Mouse (Mus musculus): ENCODE measurements at regions not wholly inside any gene's neighbourhood (a gene's known extent, or its start where the extent isn't known, plus 50 kb on each side); places are given as distances from the start of the nearest gene placed in this dataset.

GRCm38 (mm10) chr3:80099625-80100024 lies 215.3 kb downstream of the Fam198b start:
- Histone ChIP-seq H3K4me1 (ENCODE audit: control insufficient read depth in 2 of 2, insufficient read depth in 2 of 2, low read length in 2 of 2, poor library complexity in 1 of 2) (no peaks in the 10 kb centered on the region), H3K9me3 (ENCODE audit: control insufficient read depth, insufficient read depth, low read depth, low read length) (no peaks in the 10 kb centered on the region), H3K36me3 (ENCODE audit: control insufficient read depth, insufficient read depth, low read length, poor library complexity, severe bottlenecking) (no peaks in the 10 kb centered on the region), H3K4me3 (ENCODE audit: insufficient read depth in 1 of 2, low read depth in 1 of 2, low read length in 2 of 2, poor library complexity in 1 of 2, severe bottlenecking in 1 of 2) (no peak overlapping the region), H3K27ac (ENCODE audit: insufficient read depth, low read depth, low read length, poor library complexity, severe bottlenecking) (no peak overlapping the region), H3K9ac (ENCODE audit: insufficient read depth, low read depth, low read length, poor library complexity, severe bottlenecking) (no peak overlapping the region)
- in situ Hi-C loops (cut with MboI; ENCODE audit: low sequenced_read_pairs in 2 of 2, unreplicated experiment in 2 of 2) = no loop called here
- DNase-seq (ENCODE audit: low read depth, low spot score) = no peak
- TF ChIP-seq CHD2 (IDR thresholded peaks at IDR 0.05; ENCODE audit: low read depth, low read length) (no peak), ZC3H11A (IDR thresholded peaks at IDR 0.05; ENCODE audit: borderline replicate concordance, low read depth, low read length) (no peak), MAFK (IDR thresholded peaks at IDR 0.05; ENCODE audit: insufficient read depth, low read depth, low read length) (no peak), HCFC1 (IDR thresholded peaks at IDR 0.05; ENCODE audit: borderline replicate concordance, insufficient read depth, low read length) (no peak), ZNF384 (IDR thresholded peaks at IDR 0.05; ENCODE audit: low read depth, low read length) (no peak)

GRCm38 (mm10) chr3:80120177-80120736 lies 235.9 kb downstream of the Fam198b start:
- no peaks in the 10 kb centered on the region for H3K4me1 ChIP-seq (ENCODE audit: control insufficient read depth in 2 of 2, insufficient read depth in 2 of 2, low read length in 2 of 2, poor library complexity in 1 of 2)
- no peak overlapping the region for H3K4me3 ChIP-seq (ENCODE audit: insufficient read depth in 1 of 2, low read depth in 1 of 2, low read length in 2 of 2, poor library complexity in 1 of 2, severe bottlenecking in 1 of 2)
- no peak for DNase-seq (ENCODE audit: low read depth, low spot score)
- in situ Hi-C loops (cut with MboI; ENCODE audit: low sequenced_read_pairs in 2 of 2, unreplicated experiment in 2 of 2) = no loop called here
- H3K36me3 ChIP-seq (ENCODE audit: control insufficient read depth, insufficient read depth, low read length, poor library complexity, severe bottlenecking) = no peaks in the 10 kb centered on the region
- no peaks in the 10 kb centered on the region for H3K9me3 ChIP-seq (ENCODE audit: control insufficient read depth, insufficient read depth, low read depth, low read length)
- no peak for TF ChIP-seq CHD2 (IDR thresholded peaks at IDR 0.05; ENCODE audit: low read depth, low read length)
- TF ChIP-seq MAFK (IDR thresholded peaks at IDR 0.05; ENCODE audit: insufficient read depth, low read depth, low read length) = no peak
- TF ChIP-seq ZNF384 (IDR thresholded peaks at IDR 0.05; ENCODE audit: low read depth, low read length) = no peak
- TF ChIP-seq ZC3H11A (IDR thresholded peaks at IDR 0.05; ENCODE audit: borderline replicate concordance, low read depth, low read length) = no peak
- TF ChIP-seq HCFC1 (IDR thresholded peaks at IDR 0.05; ENCODE audit: borderline replicate concordance, insufficient read depth, low read length) = no peak
- no peak overlapping the region for H3K27ac ChIP-seq (ENCODE audit: insufficient read depth, low read depth, low read length, poor library complexity, severe bottlenecking)
- no peak overlapping the region for H3K9ac ChIP-seq (ENCODE audit: insufficient read depth, low read depth, low read length, poor library complexity, severe bottlenecking)

- Histone ChIP-seq H3K27ac (ENCODE audit: insufficient read depth, low read depth, low read length, poor library complexity, severe bottlenecking) (no peak overlapping the region), H3K9ac (ENCODE audit: insufficient read depth, low read depth, low read length, poor library complexity, severe bottlenecking) (no peak overlapping the region), H3K9me3 (ENCODE audit: control insufficient read depth, insufficient read depth, low read depth, low read length) (no peaks in the 10 kb centered on the region), H3K4me1 (ENCODE audit: control insufficient read depth in 2 of 2, insufficient read depth in 2 of 2, low read length in 2 of 2, poor library complexity in 1 of 2) (no peaks in the 10 kb centered on the region), H3K36me3 (ENCODE audit: control insufficient read depth, insufficient read depth, low read length, poor library complexity, severe bottlenecking) (no peaks in the 10 kb centered on the region), H3K4me3 (ENCODE audit: insufficient read depth in 1 of 2, low read depth in 1 of 2, low read length in 2 of 2, poor library complexity in 1 of 2, severe bottlenecking in 1 of 2) (no peak overlapping the region)
- no peak for DNase-seq (ENCODE audit: low read depth, low spot score)
- TF ChIP-seq CHD2 (IDR thresholded peaks at IDR 0.05; ENCODE audit: low read depth, low read length) (no peak), MAFK (IDR thresholded peaks at IDR 0.05; ENCODE audit: insufficient read depth, low read depth, low read length) (no peak), ZC3H11A (IDR thresholded peaks at IDR 0.05; ENCODE audit: borderline replicate concordance, low read depth, low read length) (no peak), ZNF384 (IDR thresholded peaks at IDR 0.05; ENCODE audit: low read depth, low read length) (no peak), HCFC1 (IDR thresholded peaks at IDR 0.05; ENCODE audit: borderline replicate concordance, insufficient read depth, low read length) (no peak)
- in situ Hi-C loops (cut with MboI; ENCODE audit: low sequenced_read_pairs in 2 of 2, unreplicated experiment in 2 of 2) = no loop called here
Observed at GRCm38 (mm10) chr3:80123666-80124065, 239.3 kb downstream of the Fam198b start.

GRCm38 (mm10) chr3:80124621-80125020 lies 240.3 kb downstream of the Fam198b start:
- Histone ChIP-seq H3K4me1 (ENCODE audit: control insufficient read depth in 2 of 2, insufficient read depth in 2 of 2, low read length in 2 of 2, poor library complexity in 1 of 2) (no peaks in the 10 kb centered on the region), H3K27ac (ENCODE audit: insufficient read depth, low read depth, low read length, poor library complexity, severe bottlenecking) (no peak overlapping the region), H3K4me3 (ENCODE audit: insufficient read depth in 1 of 2, low read depth in 1 of 2, low read length in 2 of 2, poor library complexity in 1 of 2, severe bottlenecking in 1 of 2) (no peak overlapping the region), H3K9me3 (ENCODE audit: control insufficient read depth, insufficient read depth, low read depth, low read length) (no peaks in the 10 kb centered on the region), H3K36me3 (ENCODE audit: control insufficient read depth, insufficient read depth, low read length, poor library complexity, severe bottlenecking) (no peaks in the 10 kb centered on the region), H3K9ac (ENCODE audit: insufficient read depth, low read depth, low read length, poor library complexity, severe bottlenecking) (no peak overlapping the region)
- TF ChIP-seq CHD2 (IDR thresholded peaks at IDR 0.05; ENCODE audit: low read depth, low read length) = no peak
- TF ChIP-seq ZC3H11A (IDR thresholded peaks at IDR 0.05; ENCODE audit: borderline replicate concordance, low read depth, low read length) = no peak
- TF ChIP-seq MAFK (IDR thresholded peaks at IDR 0.05; ENCODE audit: insufficient read depth, low read depth, low read length) = no peak
- no peak for TF ChIP-seq ZNF384 (IDR thresholded peaks at IDR 0.05; ENCODE audit: low read depth, low read length)
- TF ChIP-seq HCFC1 (IDR thresholded peaks at IDR 0.05; ENCODE audit: borderline replicate concordance, insufficient read depth, low read length) = no peak
- in situ Hi-C loops (cut with MboI; ENCODE audit: low sequenced_read_pairs in 2 of 2, unreplicated experiment in 2 of 2) = no loop called here
- DNase-seq (ENCODE audit: low read depth, low spot score) = no peak

- H3K4me3 ChIP-seq (ENCODE audit: insufficient read depth in 1 of 2, low read depth in 1 of 2, low read length in 2 of 2, poor library complexity in 1 of 2, severe bottlenecking in 1 of 2) = no peak overlapping the region
- H3K9ac ChIP-seq (ENCODE audit: insufficient read depth, low read depth, low read length, poor library complexity, severe bottlenecking) = no peak overlapping the region
- no peaks in the 10 kb centered on the region for H3K4me1 ChIP-seq (ENCODE audit: control insufficient read depth in 2 of 2, insufficient read depth in 2 of 2, low read length in 2 of 2, poor library complexity in 1 of 2)
- no peaks in the 10 kb centered on the region for H3K36me3 ChIP-seq (ENCODE audit: control insufficient read depth, insufficient read depth, low read length, poor library complexity, severe bottlenecking)
- H3K27ac ChIP-seq (ENCODE audit: insufficient read depth, low read depth, low read length, poor library complexity, severe bottlenecking) = no peak overlapping the region
- in situ Hi-C loops (cut with MboI; ENCODE audit: low sequenced_read_pairs in 2 of 2, unreplicated experiment in 2 of 2) = no loop called here
- H3K9me3 ChIP-seq (ENCODE audit: control insufficient read depth, insufficient read depth, low read depth, low read length) = no peaks in the 10 kb centered on the region
- no peak for TF ChIP-seq ZNF384 (IDR thresholded peaks at IDR 0.05; ENCODE audit: low read depth, low read length)
- no peak for TF ChIP-seq HCFC1 (IDR thresholded peaks at IDR 0.05; ENCODE audit: borderline replicate concordance, insufficient read depth, low read length)
- TF ChIP-seq CHD2 (IDR thresholded peaks at IDR 0.05; ENCODE audit: low read depth, low read length) = no peak
- TF ChIP-seq ZC3H11A (IDR thresholded peaks at IDR 0.05; ENCODE audit: borderline replicate concordance, low read depth, low read length) = no peak
- no peak for TF ChIP-seq MAFK (IDR thresholded peaks at IDR 0.05; ENCODE audit: insufficient read depth, low read depth, low read length)
- no peak for DNase-seq (ENCODE audit: low read depth, low spot score)
Observed at GRCm38 (mm10) chr3:80141697-80142096, 257.4 kb downstream of the Fam198b start.
